ENCODE assay signal across 11 mouse cellular contexts in genomic region chr4:10919097-10919496, GRCm38 (mm10). TPM values are rescaled to one million over a fixed set of nuclear protein-coding genes. Genes with fewer than 3 reads are reported as not detected.
DNase-seq lines count a peak whose midpoint lies in the region; ATAC-seq lines count a peak whose summit lies in the region.
"Had no signal": no experiment of that assay in that cellular context is flagged by ENCODE, and none has a peak within 500 bp of the region (broad histone marks: within the 10 kb centered on the region; RNA-seq: fewer than 3 reads in every experiment).

No protein-coding gene starts in this region.

- H3K27ac ChIP-seq in neural tube, embryonic 15.5 days (replicated peaks) = no peak overlapping the region
- H3K27ac ChIP-seq: midbrain, embryonic 12.5 days had no signal

- no peak overlapping the region for H3K9ac ChIP-seq in neural tube, embryonic 15.5 days (replicated peaks)
- H3K9ac ChIP-seq: midbrain, embryonic 12.5 days had no signal

- 72% methylated on average over 5 of the region's 5 CpGs for WGBS in neural tube, embryonic 15.5 days

- no peaks in the 10 kb centered on the region for H3K9me3 ChIP-seq in neural tube, embryonic 15.5 days (replicated peaks)
- H3K9me3 ChIP-seq: midbrain, embryonic 12.5 days had no signal

- H3K27me3 ChIP-seq in neural tube, embryonic 15.5 days (replicated peaks) = no peaks in the 10 kb centered on the region
- H3K27me3 ChIP-seq: midbrain, embryonic 12.5 days had no signal

- no peak overlapping the region for H3K4me3 ChIP-seq in neural tube, embryonic 15.5 days (replicated peaks)
- H3K4me3 ChIP-seq: midbrain, embryonic 12.5 days had no signal

- no peaks in the 10 kb centered on the region for H3K4me1 ChIP-seq in neural tube, embryonic 15.5 days
- H3K4me1 ChIP-seq: midbrain, embryonic 12.5 days had no signal

- peak; percentile 27 for ATAC-seq in megakaryocyte progenitor cell, adult 5-6 weeks (replicated peaks; ENCODE audit: poor library complexity)
- ATAC-seq in neural tube, embryonic 15.5 days (ENCODE audit: low FRiP score) = no peak
- ATAC-seq: hindbrain, embryonic 16.5 days had no signal

- no peak overlapping the region for H3K4me2 ChIP-seq in neural tube, embryonic 15.5 days
- H3K4me2 ChIP-seq: midbrain, embryonic 12.5 days had no signal

- no peaks in the 10 kb centered on the region for H3K36me3 ChIP-seq in neural tube, embryonic 15.5 days
- H3K36me3 ChIP-seq: midbrain, embryonic 12.5 days had no signal

- peak; percentile 37 for DNase-seq in embryo, embryonic 10 days (ENCODE audit: low spot score)
- no peak for DNase-seq in embryo, embryonic 10.5 days (ENCODE audit: low spot score)
- peak; percentile 89 for DNase-seq in 416B (ENCODE audit: low read depth)
- peak; percentile 34 for DNase-seq in induced T-regulatory cell, adult 2 months (ENCODE audit: low read depth)
- DNase-seq in kidney, adult 9 months = no peak
- no peak for DNase-seq in left cerebral cortex, adult 9 months (ENCODE audit: low spot score in 2 of 2)
- DNase-seq: cerebellum, adult 2 months had no signal

RNA-seq across cellular contexts. Expression of gene 2610301B20Rik, which starts 44.8 kb away (rescaled TPM):
- total RNA-seq in megakaryocyte progenitor cell, adult 5-6 weeks (2015) = 25.4 and 28.4 TPM in 2 replicates
- total RNA-seq in megakaryocyte progenitor cell, adult 5-6 weeks (2017) = 6.3 and 9.8 TPM in 2 replicates
- 36.3 and 38.9 TPM in 2 replicates for polyA plus RNA-seq in neural tube, embryonic 15.5 days (2015; fragmentation: Nextera tagmentation; extraction: Ambion mirVana)

Comparison
In these comparisons a context has a peak if more than half of its experiments do, and no peak if none do; other contexts are left out.
1. DNase-seq: peak in embryo, embryonic 10 days (single experiment), 416B (single experiment) and induced T-regulatory cell, adult 2 months (single experiment); none in embryo, embryonic 10.5 days (single experiment), kidney, adult 9 months (single experiment) and left cerebral cortex, adult 9 months (0 of 2).